Mouse (Mus musculus): ENCODE results near the gene Pgm3.

GRCm38 (mm10) chr9:86570946-86571345, 696 bp downstream of the Pgm3 start:
- TF ChIP-seq CTCF (IDR thresholded peaks at IDR 0.05) = peak; percentile 13
- no peak for TF ChIP-seq EP300 (IDR thresholded peaks at IDR 0.05)

Measured in lung, postnatal 0 days (tissue).